Mouse (Mus musculus) thymus, adult 2 months (tissue): ENCODE measurements around the gene Spatc1l.

Source experiments
- CTCF ChIP-seq: fragments of 200-500 bp; IDR thresholded peaks from 2 replicates; pipeline ENCODE4 v1.5.1; 2012; ENCODE audit warnings: mild to moderate bottlenecking, control low read depth, low read length, moderate library complexity, borderline replicate concordance; ENCODE audit not compliant: control insufficient read depth, poor library complexity, insufficient read depth; ENCODE audit errors: extremely low read depth
- POLR2A ChIP-seq: fragments of 200-500 bp; IDR thresholded peaks from 2 replicates; pipeline ENCODE4 v1.6.1; 2012; ENCODE audit warnings: mild to moderate bottlenecking, low read length, control low read depth, moderate library complexity; ENCODE audit not compliant: control insufficient read depth, poor library complexity, insufficient read depth; ENCODE audit errors: extremely low read depth

DNA sequence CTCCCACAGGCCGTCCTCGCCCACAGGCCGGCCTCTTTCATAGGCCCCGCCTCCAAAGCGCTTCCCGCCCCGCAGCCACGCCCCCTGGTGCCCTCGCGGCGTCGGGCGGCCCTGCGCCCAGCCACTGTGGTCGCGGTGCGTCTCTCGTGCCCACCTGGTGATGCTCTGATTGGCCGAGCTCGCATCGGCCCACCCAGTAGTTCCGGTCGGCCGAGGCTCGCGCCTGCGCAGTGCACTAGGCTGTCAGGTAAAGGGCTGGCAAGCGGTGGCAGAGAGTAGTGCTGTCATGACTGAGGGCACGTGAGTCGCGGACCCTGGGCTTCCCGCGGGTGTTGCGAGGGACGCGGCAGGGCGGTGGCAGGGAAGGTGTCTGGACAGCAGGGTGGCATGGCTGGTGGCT is 30.7 kb upstream of the Spatc1l start, which contains the start of gene Lss:
- TF ChIP-seq POLR2A (peak; percentile 55; the same call in 1 of the 2 replicates), CTCF (peak; percentile 70; the same call in 1 of the 2 replicates)
